Mouse (Mus musculus) left cerebral cortex, adult 2 months (tissue): ENCODE measurements around the gene Tchp. TPM values are rescaled to one million over a fixed set of nuclear protein-coding genes. Genes with fewer than 3 reads are reported as not detected.

ENCODE experiments used
- DNase-seq, 2 experiments: peaks; one replicate each; pipeline ENCODE4 v3.0.0; 2021 to 2022; ENCODE audit warnings: low spot score in 2 of 2, mixed read lengths in 1 of 2; ENCODE audit errors: extremely low spot score in 1 of 2
- H3K27ac ChIP-seq: fragments of 200-600 bp; 2 replicates; pipeline ENCODE4 v1.8.1; 2022
- H3K4me3 ChIP-seq: fragments of 200-600 bp; 2 replicates; pipeline ENCODE4 v1.8.1; 2022
- CTCF ChIP-seq: fragments of 200-600 bp; IDR thresholded peaks from 2 replicates; pipeline ENCODE4 v1.8.1; 2022; ENCODE audit warnings: antibody characterized with exemption, mild to moderate bottlenecking, moderate library complexity
- intact Hi-C: fragments of 180-260 bp; cut with DNase I; formaldehyde crosslinking; loops from one replicate; pipeline ENCODE4 v1.15.1; 2025
- total RNA-seq, 2 experiments: library from RNA; stranded (reverse); gene quantifications; 2 replicates each; pipeline ENCODE4 v1.2.3; 2021

Gene Tchp
- total RNA-seq, 2 experiments from 2014 or later: 13.9 to 15.6 TPM

GRCm38 (mm10) chr5:114699015-114699414 is 8.5 kb upstream of the Tchp start:
- Histone ChIP-seq H3K27ac (no peak overlapping the region), H3K4me3 (no peak overlapping the region)
- TF ChIP-seq CTCF: no peak
- DNase-seq: no peak
- intact Hi-C loops: loop anchor here (5.0 kb wide), 1 partner anchor 62 kb away; no protein-coding TSS in a partner anchor

DNA sequence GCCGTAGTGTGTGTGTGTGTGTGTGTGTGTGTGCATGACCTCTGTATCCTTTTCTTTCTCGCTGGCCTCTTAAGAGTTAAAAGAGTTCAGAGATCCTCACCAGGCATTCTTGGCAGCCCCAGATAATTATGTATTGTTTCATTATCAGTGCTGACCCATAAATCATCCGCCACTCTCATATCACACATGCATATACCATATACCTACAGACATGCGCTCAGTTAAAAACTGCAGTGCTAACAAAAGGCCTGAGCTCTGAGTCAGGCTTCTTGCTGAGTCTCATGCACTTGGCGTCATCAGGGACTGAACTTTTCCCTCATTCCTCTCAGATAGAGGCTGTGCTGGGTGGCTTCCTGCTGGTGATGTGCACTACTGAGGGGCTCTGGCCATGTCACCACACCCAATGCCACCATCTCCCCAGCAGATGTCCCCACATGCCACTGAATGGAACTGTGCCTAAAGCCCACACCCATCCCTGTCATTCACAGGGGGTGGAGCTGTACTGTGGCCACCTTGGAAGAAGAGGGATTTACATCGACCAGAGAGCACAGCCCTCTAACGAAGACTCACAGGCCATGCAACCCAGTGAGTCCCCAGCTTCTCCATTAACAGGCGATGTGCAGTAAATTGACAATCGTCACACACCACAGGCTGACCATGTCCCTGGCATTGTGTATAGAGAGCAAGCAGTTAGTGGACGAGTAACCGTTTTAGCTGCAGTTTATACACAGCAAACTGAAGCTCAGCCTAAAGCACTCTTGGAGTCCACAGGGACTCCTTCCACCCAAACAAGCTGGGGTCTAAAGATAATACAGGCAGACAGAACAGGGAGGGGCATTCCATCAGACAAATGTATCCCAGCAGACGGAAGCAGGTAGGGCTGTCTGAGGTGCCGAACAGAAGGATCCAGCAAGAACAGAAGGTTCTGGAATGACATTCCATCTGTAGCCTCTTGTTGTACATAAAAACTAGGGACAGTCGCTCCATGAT is 4.9 kb upstream of the Tchp start:
- Histone ChIP-seq H3K4me3 (no peak overlapping the region), H3K27ac (no peak overlapping the region)
- intact Hi-C loops: loop anchor here (5.0 kb wide), 1 partner anchor 155 kb away; the partner anchor contains the start of gene Gm9936
- no peak for DNase-seq
- TF ChIP-seq CTCF: peak; percentile 18

DNA sequence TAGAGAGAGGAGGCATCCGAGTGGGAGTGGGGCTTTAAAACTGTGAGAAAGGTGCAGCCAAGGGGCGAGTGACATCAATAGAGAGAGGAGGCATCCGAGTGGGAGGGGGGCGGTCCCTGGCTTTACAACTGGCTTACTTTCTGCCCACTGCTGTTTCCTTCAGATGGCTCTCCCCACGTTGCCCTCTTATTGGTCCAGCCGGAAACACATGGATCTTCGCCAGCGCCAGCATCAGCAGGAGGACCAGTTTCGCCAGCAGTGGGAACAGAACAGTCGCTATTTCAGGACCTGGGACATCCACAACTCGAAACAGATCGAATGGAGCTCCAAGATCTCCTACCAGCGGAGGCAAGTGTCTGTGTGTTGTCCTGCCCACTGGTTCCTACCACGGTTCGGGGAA is 931 bp downstream of the Tchp start:
- TF ChIP-seq CTCF: no peak
- DNase-seq: no peak
- peak overlapping the region; percentile 76 for H3K4me3 ChIP-seq
- H3K27ac ChIP-seq: no peak overlapping the region
- intact Hi-C loops: no loop called here

- H3K27ac ChIP-seq: no peak overlapping the region
- intact Hi-C loops: no loop called here
- no peak for TF ChIP-seq CTCF
- no peak for DNase-seq
- no peak overlapping the region for H3K4me3 ChIP-seq
These were observed 1.8 kb downstream of the Tchp start for GRCm38 (mm10) chr5:114709357-114709756.

DNA sequence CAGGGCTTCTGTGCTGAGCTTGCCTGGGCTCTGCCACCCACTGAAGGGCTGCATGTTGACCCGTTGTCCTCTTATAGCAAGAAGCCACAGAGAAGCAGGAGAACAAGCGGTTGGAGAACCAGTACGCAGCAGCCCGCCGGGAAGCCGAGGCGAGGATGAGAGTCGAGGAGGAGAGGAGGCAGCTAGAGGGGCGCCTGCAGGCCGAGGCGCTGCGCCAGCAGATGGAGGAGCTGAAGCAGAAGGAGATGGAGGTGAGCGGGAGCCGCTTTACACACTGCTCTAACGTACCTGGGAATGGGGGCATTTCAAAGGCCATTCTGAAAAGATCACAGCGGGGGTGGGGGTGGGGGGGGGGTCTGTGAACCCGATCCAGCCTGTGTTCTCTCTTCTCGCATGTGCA is 7.0 kb downstream of the Tchp start:
- Histone ChIP-seq H3K27ac (no peak overlapping the region), H3K4me3 (no peak overlapping the region)
- no peak for DNase-seq
- intact Hi-C loops: no loop called here
- TF ChIP-seq CTCF: no peak

DNA sequence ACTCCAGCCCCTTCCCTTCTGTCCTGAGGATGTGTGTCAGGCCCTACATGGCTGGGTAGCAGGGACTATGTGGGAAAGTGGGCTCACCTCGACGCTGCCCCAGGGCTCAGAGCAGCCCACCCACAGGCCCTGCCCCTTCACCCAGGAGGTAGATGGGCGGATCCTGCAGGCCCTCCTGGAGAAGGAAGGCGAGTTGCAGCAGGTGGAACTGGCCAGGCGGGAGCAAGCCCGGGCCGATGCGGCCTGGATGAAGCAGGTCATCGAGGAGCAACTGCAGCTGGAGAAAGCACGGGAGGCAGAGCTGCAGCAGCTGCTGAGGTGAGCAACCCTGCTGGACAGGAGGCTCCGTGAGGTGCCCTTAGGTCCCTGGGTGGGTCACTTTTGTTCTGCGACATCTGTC is 9.7 kb downstream of the Tchp start:
- TF ChIP-seq CTCF: no peak
- no peak for DNase-seq
- intact Hi-C loops: no loop called here
- no peak overlapping the region for H3K27ac ChIP-seq
- H3K4me3 ChIP-seq: no peak overlapping the region

- no peak overlapping the region for H3K4me3 ChIP-seq
- no peak overlapping the region for H3K27ac ChIP-seq
- no peak for TF ChIP-seq CTCF
- DNase-seq: no peak
- intact Hi-C loops: no loop called here
These were observed 10.4 kb downstream of the Tchp start for GRCm38 (mm10) chr5:114717937-114718336.

- intact Hi-C loops: no loop called here
- no peak for DNase-seq
- no peak overlapping the region for H3K27ac ChIP-seq
- TF ChIP-seq CTCF: no peak
- no peak overlapping the region for H3K4me3 ChIP-seq
These were observed 10.9 kb downstream of the Tchp start for GRCm38 (mm10) chr5:114718483-114718882.

- Histone ChIP-seq H3K27ac (no peak overlapping the region), H3K4me3 (no peak overlapping the region)
- no peak for DNase-seq
- TF ChIP-seq CTCF: no peak
- intact Hi-C loops: no loop called here
These were observed 11.7 kb downstream of the Tchp start for GRCm38 (mm10) chr5:114719003-114719927.

DNA sequence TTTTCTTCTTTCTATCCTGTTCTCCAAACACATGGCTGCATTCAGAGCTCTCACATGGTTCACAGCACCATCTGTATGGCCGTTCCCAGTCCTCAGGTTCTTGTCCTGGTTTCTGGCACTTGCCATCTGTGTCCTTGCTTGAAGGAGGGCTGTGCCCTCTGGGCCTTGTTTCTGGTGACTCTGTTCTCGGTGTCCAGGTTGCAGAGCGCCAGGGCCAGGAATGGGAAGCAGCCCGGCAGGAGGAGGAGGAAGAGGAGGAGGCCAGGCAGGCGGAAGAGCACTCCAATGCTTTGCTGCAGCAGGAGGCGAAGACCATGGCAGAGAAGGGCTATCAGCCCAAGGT is 12.3 kb downstream of the Tchp start:
- Histone ChIP-seq H3K27ac (no peak overlapping the region), H3K4me3 (no peak overlapping the region)
- no peak for TF ChIP-seq CTCF
- DNase-seq: no peak
- intact Hi-C loops: no loop called here

- Histone ChIP-seq H3K27ac (no peak overlapping the region), H3K4me3 (no peak overlapping the region)
- no peak for TF ChIP-seq CTCF
- DNase-seq: no peak
- intact Hi-C loops: no loop called here
These were observed 13.2 kb downstream of the Tchp start for GRCm38 (mm10) chr5:114720784-114721183.

DNA sequence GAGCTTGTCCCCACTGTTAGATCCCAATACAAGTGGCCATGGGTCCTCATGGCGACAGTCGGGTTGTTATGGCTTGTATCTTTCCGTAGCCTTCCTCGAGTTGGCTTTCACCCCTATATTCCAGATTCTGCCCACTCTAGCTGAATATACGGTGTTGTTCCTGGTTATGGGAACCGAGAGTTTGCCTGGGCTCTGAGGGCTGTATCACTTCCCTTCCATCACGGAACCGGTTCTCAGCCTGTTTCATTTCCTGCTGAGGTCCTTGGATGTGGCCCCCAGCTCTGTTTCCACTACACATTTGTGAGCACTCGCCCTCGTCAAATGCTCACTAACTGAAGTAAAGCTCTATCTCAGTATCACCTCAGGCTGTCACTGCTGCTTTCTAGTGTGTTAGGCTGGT is 14.4 kb downstream of the Tchp start:
- TF ChIP-seq CTCF: no peak
- DNase-seq: no peak
- Histone ChIP-seq H3K27ac (no peak overlapping the region), H3K4me3 (no peak overlapping the region)
- intact Hi-C loops: no loop called here
